Mouse (Mus musculus) spleen, adult 18-20 months (tissue): ENCODE data around the gene Dynlt1c.
"Not testable (repeated sequence)": the region's sequence is repeated elsewhere in the genome, so short reads cannot be mapped to it uniquely, and the experiment has no call there.

Experiments used
- DNase-seq, 2 experiments: peaks; one replicate each; pipeline ENCODE4 v3.0.0; 2022; ENCODE audit warnings: mixed read lengths in 2 of 2

Dynlt1c gene

DNA sequence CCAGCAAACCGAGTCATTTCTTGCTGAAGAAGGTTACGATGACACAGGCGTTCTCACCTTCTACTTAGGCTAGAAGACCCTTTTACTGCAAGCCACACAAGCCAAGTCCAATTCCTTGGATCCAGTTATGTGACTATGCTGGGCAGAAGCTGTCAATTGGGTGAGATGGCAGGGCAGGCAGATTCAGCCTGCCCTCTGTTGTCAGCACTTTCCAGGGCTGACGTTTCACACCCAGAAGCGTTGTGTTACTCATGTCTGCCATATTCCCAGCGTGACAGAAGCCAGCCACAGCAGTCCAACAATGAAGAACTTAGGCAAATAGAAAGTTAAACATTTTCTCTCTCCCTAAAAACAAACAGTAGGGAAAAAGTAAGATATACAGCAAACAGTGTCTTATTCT lies 18.6 kb downstream of the Dynlt1c start:
- not testable (repeated sequence) for DNase-seq

DNA sequence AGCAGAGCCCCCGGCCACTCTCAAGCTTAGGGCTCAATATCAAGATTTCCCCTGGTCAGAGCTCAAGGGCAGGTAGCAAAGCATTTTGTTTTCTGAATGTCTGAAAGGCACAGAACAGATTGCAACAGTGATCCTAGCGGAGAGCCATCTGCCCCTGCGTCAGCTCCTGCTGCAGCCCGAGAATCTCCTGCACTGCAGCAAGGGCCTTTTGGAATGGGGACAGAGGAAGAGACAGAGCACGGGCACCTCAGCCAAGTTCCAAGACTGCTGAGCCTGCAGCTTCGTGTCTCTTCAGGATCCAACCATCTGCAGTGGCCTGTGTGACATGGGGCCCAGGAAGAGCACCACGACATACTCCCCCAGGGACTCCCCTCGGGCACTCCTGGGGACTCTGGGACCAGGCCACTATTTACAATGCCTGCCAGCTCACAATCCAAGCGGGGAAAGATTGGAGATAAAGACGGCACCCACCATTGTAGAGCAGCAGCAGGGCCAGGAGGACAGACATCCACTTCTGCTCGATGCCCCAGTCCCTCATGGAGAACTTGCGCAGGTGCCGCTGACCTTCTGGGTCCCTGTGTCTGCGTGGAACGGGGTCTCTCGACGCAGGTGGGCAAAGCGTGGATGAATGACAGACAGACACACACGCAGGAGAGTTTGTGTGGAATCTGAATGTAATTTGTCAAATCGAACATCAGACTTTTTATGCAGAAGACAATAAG lies 19.4 kb downstream of the Dynlt1c start:
- DNase-seq, result not testable (repeated sequence)

DNA sequence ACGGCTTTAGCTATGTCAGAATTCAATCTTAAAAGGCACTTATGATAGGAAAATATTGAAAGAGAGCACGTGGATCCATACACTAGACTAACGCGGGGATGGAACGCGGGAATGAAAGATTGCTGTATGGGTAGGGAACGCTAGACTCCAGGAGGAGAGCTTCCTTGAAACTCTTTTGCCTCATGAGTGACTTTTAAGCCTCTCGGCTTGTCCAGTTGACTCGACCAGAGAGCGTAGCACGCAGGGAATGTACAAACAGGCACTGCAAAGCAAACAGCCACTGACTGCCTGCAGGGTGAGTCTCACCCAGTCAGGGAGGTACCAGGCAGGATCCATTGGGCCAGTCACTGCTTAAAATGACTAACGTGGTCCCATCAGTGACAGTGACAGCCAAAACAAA lies 20.5 kb downstream of the Dynlt1c start:
- DNase-seq, result not testable (repeated sequence)

DNA sequence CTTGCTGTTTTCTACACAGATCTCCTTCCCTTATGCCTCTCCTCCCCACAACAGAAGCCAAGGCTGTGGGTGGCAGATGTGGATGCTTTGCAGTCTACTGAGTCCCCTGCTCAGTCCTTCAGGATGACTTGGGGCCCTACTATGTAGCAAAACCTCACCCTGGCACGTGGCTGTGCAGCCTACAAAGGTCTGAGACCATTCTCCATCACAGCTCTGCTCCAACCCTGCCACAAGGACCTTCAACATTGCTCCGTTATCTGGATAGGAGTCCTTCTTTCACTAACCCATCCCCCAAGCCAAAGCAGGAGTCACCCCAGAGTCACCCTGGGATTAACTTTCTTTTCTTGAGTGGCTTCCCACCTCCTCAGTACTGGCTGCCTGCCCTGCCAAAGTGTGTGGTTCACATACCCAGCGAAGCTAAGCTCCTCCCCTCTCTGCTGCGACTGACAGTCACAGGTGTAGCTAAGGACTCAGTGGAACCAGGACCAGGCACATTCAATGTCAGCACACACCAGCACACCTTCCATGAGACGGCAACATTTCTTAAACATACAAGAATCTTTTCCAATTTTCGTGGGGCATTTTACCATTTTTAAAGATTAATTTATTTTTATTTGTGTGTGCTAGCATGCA lies 23.6 kb downstream of the Dynlt1c start:
- not testable (repeated sequence) for DNase-seq

DNA sequence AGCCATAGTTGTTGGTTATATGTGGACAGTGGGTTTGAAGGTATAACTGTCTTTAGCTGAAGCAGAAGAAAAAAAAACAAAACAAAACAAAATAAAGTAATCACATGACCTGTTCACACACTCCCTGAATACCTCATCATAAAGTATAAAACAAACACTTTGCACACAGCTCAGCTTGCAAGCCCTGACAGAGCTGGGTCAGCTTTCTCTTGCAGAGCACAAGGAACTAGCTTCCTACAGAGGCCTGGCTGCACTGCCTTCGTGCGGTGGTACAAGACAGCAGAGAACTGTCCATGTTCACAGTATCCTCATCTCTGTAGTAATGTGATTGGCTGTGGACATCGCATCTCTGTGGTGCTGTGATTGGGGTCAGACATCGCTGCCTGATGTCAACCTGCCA lies 28.9 kb downstream of the Dynlt1c start:
- not testable (repeated sequence) for DNase-seq

DNA sequence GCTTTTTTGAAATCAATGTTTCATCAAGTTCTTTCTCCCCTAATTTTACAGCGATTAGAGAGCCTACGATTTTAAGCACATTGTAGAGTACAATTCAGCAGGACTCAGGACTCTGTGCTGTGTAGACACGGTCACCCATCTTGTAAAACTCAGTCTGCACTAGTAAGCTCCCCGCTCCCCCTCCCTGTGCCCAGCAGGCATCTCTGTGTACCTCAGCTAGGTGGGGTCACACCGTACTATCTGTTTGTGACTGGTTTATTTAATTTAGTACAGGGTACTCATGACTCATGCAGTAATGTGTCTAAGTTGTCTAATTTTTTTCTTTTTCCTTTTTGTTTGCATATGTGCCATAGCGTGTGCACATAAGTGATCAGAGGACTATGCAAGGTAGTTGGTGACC lies 31.4 kb downstream of the Dynlt1c start:
- DNase-seq, result not testable (repeated sequence)

DNA sequence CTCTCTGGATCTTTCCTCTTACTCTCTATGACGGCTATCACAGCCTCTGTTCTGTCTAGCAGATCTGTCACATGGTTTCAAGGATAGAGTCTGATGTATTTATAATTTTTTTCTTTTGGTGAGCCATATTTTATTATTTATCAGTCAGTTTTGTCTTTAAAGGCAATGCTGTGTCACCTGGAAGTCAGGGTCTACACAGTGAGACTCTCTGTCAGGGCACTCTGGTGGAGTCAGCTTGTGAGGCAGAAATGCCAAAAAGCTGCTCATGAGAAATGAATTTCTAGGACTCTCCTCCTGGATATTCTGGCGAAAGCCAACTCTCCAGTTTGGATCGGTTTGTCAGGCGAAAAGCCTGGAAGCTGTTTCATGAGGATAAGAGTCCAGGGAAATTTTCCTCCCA lies 34.3 kb downstream of the Dynlt1c start:
- DNase-seq, result not testable (repeated sequence)

DNA sequence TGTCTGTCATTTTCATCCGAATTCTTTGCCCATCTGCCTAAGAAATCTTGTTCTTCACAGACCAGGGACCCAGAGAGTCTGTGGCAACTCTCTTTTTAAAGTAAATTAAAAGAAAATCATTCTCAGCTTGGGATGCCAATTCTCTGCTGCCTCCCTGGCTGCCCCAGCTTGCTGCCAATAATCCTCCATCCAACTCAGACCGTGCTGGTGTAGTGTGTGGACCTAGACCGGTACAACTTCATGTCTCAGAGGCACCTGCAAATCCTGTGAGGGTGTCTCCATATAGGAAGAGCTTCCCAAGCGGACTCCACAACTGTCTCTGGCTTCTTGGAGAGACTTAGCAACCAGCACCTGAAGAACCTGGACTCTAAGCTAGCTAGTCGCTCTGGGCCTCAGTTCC lies 35.4 kb downstream of the Dynlt1c start:
- no peak for DNase-seq

DNA sequence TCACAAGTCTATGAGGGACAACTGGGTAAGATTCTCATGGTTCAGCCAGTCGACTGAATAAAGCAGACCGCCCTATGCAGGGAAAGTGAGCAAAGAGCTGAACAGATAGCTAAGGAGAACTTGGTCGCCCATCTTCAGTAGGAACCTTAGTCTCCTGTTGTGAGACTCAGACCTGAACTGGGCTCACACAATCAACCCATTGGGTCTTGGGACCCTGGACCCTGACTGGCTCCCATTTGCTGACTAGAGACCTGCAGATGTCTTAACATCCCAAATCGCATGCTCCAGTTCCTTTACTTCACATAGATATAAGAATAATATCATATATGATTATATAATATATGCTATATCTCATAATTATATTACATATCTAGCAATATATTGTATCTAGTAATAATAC lies 36.0 kb downstream of the Dynlt1c start:
- not testable (repeated sequence) for DNase-seq

DNA sequence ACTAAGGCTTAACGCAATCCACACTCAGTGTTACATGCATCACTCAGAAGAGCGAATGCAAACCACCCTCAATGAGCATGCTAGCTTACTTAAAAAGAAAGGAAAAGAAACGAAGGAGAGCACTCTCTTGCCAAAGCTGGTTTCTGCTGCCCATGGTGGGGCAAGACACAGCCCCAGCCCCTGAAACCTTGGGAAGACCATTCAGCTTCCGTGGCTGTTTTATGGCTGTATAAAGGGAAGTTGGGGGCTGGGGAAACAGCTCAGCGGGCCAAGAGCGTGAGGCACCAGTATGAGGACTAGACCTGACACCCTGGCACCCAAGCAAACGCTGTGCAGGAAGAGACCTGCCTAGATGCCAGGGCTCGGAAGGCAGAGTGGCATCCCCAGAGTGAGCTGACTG lies 37.0 kb downstream of the Dynlt1c start:
- DNase-seq, result not testable (repeated sequence)

DNA sequence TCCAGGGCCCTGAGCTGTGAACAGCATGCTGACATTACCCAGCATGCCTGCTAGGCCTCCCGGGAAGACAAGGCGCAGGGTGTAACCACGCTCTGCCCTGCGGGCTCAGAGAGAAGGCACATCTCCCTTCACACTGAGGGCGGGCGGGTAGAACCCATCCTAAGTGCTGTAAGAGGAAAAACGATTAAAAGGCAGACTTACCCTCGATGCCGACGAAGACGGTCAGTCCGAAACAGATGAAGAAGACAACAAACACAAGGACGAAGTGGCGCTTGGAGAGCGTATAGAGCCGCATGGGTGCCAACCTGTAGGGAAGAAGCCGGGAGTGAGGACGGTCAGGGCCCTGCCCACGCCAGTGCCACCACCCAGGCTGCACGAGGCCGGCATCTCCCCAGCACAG lies 38.0 kb downstream of the Dynlt1c start:
- DNase-seq, result not testable (repeated sequence)

DNA sequence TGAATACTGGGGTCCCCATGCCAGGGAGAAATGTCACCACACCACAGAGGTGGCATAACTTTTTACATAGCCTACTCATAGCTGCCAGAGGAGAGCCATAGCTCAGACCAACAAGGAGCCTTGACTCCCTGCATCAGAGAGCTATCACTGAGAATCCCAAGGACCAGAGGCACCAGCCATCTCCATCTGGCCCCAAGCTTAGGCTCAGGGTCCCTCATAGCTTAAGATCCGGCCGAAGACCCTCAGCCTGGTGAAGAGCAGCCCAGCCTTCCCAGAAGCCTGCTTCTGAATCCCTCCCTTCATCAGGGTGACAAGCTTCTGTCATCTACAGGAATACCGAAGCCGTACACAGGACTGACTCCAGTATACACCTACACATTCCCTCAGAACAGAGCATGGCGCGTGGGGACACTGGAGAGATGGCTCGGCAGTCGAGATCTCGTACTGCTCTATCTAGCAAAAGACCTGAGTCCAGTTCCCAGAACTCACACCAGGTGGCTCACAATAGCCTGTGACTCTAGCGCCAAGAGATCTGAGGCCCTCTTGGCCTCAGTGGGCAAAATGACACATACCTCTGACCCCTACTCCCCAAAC lies 38.7 kb downstream of the Dynlt1c start:
- DNase-seq, result not testable (repeated sequence)

DNA sequence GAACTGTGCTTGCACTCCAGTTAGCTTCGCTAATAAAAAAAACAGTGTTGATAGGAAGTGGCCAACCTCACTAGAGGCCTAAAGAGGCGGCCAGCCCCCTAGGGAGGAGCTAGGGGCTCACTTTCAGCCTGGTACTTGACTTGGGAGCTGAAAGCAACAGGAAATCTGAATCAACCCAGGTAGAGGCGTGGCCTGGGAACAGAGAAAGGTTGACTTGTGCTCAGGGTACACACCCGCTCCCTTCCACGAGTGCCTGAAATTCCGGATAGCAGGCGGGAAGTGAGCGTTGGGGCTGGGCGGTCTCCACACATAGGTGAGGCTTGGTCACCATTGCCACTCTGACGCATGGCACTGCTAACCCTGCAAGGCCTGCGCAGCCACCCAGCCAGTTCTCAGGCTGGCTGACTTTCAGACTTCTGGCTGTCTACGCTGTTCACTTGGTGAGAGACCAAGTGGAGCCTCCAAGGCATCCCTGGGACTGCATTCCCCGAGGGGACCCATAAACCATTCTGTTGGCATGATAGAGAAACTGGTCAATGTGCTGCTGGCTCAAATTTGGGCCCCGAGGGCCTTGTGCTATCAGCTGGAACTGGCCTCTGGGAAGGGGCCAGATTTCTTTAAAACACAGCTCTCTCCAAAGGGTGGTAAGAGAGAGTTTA lies 39.4 kb downstream of the Dynlt1c start:
- not testable (repeated sequence) for DNase-seq

DNA sequence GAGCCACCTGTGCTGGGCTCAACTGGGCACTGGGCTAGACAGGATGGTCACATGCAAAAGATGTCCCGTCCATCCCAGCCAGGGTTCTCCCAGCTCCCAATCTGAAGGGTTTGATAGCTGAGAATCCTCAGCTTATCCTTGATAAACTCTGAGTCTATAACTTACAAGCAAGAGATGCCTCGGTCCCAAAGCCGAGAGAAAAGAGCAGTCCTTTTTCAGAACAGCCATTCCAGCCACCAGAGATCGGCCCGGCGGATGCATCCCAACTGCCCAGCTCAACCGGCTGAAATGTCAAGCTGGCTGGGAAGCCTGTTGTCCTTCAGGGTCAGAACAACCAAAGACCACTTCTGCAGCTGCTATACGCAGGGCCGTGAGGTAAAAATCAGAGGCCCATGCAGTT lies 42.7 kb downstream of the Dynlt1c start:
- not testable (repeated sequence) for DNase-seq

DNA sequence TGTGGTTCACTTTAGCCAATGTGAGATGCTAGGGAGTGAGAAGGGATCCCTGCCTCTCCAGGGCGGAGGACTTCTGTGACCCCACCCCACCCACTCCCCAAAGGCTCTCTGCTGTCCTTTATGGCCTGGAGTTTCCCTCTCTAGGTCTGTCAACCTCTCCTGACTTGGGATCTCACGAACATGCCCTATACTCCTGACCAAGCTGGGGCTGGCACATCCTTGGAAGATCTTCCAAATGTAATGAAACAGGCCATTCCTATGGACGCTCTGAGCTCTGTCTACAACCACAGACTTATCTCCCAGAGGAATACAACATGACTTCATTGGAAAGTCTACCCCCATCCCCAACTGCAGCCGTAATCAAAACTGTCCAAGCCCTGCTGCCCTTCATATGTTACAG lies 43.2 kb downstream of the Dynlt1c start:
- DNase-seq, result not testable (repeated sequence)

DNA sequence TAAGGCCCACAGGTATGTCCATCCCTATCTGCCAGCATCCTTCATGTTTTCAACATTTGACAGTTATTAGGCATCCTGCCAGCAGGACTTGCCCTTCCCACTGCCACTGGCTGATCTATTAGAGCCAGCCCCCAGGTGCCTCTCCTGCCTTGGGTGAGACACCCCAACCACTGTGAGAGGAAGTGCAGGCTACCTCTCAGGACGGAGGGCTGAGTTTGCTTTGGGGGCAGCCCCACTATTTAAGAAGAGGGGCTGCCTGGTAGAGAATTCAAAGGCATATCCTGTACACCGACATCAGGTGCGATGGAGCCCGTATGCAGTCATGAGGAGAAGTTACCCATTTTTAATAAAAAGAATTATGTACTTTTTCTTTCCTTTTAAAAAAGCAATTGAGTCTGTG lies 44.2 kb downstream of the Dynlt1c start:
- DNase-seq, result not testable (repeated sequence)

DNA sequence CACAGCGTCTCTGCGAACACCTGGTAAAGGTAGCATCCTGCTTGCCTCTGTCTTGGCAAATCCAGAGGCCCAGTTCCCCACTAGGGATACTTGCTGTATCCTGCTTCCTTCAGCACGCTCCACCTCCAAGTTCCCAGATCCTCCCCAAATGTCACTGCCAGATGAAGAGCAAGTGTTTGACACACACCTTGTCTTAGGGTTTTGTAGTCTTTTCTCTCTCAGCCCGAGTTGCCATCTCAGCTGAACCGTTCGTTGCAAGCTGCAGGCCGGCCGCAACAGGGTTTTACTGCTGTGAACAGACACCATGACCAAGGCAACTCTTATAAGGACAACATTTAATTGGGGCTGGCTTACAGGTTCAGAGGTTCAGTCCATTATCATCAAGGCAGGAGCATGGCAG lies 45.4 kb downstream of the Dynlt1c start:
- DNase-seq, result not testable (repeated sequence)

DNA sequence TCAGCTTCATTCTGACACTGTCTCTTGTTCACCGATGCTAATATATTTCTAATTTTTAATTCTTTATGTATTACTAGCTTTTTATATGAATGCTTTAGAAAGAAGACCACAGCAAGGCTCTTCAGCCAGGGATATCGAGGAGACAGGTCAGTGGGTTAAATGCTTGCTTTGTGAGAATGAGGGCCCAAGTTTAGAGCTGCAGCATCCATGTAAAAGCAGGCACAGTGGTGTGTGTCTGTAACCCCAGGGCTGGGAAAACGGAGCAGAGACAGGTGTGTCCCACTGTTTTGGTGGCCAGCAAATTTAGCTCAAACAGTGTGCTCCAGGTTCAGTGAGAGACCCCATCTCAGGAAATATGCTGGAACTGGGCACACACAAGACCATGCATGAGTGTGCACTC lies 46.0 kb downstream of the Dynlt1c start:
- not testable (repeated sequence) for DNase-seq

DNA sequence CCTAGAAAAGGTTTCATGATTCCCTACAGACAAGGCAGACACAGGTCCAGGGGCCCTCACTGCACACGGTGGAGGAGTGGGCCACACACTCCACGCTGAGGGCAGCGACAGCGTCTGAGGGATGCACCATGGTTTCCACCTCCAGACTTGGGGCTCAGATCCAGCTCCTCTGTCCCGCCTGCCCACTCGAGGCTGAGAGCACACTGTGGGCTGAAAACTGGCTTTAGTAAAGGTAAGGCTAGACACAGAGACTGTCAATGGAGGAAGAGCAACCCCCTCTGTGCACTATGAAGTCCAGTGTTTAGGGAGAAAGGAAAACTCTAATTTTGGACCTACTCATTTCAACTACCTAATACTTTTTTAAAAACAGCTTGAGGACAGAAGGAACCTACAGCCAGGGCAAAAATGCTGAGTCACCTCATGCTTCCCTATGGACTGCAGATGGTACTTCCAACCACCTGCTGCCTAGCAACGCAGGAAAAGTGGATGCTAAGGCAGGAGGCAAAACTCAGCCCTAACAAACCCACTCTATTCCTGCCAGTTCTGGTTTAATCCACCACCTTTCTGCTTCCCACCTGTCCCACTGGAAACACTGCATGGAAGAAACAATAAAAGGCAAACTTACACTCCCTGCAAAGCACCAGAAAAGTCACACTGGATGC lies 49.6 kb downstream of the Dynlt1c start:
- not testable (repeated sequence) for DNase-seq

DNA sequence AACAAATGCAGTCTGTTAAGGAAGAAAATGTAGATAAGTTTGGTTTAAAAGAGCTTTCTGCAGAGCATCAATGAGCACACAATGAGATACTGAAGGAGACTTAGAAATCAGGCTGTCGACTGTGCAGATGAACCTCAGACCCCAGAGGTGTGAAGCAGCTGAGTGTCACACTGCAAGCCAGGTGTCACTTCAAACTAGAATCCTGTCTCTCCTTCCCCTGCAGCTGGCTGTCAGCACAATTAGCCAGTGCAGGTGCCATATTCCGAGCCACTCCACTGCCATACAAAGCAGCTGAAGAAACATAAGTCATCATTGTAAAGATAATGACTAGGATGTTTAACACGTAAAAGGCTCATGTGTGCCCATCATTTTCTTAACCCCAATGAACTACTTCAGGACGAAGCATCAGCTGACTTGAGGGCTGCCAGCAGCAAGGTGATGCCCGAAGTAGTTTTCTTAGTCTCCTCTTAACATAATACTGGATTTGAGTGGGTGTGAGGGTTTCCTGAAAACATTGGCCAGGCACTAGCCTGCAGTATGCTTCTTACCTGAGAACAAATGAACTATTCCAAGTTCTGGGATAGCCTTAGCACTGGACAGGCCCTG lies 52.0 kb downstream of the Dynlt1c start:
- DNase-seq, result not testable (repeated sequence)

DNA sequence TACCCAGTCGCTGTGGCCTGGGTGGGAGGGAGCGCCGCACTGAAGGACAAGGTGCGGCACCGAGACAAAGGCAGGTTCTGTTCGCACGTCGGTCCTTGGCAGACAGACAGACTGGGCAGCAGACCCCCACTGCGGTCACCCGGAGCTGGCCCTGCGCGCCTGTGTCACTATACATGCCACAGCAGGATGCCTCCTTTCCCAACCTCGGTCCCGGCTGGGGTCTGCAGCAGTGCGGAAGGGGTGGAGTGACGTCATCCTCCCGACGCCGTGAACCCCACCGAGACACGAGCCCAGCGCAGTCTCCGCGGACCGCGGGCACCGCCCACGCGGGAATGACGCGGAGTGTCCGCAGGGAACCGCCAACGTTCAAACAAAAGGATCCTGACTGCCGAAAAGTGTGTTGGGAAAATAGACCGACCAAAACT lies 53.6 kb downstream of the Dynlt1c start:
- peak in 1 of 2 experiments; percentile 53 for DNase-seq

DNA sequence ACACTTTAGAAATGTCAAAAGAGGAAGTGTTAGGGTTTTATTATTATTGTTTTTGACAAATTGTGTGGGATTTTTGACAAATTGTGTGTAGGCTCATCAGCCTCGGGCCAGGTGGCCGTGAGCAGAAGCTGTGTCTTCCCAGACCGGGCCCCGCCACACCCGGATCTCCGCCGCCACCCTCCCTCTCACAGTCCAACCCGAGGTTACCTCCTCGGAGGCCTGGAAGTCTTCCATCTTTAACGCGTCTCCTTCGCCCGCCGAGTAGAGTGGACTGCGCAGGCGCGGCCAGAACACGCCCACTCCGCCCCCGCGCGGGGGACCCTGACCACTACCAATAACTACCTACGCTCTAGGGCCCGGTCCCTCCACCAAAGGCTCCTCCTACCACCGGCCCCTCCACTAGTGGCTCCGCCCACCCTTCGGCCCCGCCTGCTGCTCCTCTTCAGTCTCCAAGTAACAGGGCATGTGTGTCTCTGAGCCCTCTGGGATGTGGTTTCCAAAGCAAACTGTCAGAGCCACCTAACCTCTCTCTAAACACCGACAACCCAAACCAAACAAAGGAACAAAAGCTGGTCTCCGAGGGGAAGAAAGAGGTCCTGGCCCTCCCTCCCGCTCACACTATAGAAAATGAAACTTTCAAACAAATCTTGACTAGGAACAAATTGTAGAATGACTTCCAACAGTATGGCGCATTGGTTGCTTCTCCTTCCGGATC lies 54.3 kb downstream of the Dynlt1c start, which contains the start of gene Dynlt1f:
Gene Dynlt1f, minus strand, starts transcription at position 334 of the 715 bp plus-strand sequence.
- peak; percentile 73 to 74 for DNase-seq
